Mouse (Mus musculus): ENCODE data around the gene Scimp.

The Scimp gene

DNA sequence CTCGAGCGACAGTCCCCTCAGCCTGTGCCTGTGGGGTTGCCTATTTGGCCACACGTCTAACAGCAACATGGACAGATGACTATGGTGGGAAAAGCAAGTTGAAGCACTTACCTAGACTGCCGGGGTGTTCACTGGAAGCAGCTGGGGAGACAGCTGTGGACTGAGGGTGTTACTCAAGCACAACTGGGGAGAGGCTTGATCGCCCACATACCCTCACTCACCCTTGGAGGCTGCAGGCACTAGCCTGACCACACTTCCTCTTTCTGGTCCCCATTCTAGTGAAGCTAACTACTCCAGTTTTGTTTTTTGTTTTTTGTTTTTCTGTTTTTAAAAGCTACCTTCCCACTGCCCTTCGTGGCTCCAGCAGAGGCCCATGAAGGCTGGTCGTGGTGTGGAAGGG lies at the start of gene Scimp:
Scimp (minus strand) TSS at position 222 of the 400 bp plus-strand sequence.
- in situ Hi-C loops (cut with MboI, MseI) = loop anchor here (5.0 kb wide), 1 partner anchor 35 kb away; no protein-coding TSS in a partner anchor

DNA sequence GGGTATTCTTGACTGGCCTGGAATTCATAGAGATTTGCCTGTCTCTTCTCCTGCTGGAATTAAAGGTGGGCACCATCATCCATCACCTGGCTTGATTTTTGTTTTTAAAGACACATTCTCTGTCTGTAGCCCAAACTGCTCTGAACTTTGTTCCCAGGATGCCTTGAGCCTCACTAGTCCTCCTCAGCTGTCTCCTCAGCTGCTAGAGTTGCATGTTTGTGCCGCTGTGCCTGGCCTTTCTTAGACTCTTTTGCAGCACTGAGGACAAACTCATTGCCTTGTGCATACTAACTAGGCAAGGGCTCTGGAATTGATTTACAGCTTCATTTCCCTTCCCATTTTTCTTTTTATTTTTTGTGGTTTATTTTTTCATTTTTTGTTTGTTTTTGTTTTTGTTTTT lies 48.0 kb upstream of the Scimp start:
- in situ Hi-C loops (cut with MboI, MseI) = no loop called here

DNA sequence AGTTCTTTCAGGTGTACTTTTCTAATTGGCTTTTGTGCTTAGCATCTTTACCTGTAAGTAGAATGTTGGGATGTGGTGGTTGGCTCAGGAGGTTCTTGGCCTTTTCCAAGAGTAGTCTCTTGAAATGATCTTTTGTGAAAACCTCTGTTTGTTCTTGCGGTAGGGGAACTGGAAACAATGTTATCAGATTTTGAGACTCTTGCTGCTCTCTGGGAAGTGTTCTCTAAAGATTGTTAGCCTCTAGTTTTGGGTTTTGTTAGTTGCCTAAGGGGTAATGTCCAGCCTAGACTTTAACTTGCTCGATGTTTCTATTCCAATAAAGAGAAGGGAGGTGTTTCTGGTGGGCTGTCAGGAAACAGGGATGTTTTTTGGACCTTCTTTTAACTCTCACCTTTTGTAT lies 33.6 kb upstream of the Scimp start:
- in situ Hi-C loops (cut with MboI, MseI) = no loop called here

DNA sequence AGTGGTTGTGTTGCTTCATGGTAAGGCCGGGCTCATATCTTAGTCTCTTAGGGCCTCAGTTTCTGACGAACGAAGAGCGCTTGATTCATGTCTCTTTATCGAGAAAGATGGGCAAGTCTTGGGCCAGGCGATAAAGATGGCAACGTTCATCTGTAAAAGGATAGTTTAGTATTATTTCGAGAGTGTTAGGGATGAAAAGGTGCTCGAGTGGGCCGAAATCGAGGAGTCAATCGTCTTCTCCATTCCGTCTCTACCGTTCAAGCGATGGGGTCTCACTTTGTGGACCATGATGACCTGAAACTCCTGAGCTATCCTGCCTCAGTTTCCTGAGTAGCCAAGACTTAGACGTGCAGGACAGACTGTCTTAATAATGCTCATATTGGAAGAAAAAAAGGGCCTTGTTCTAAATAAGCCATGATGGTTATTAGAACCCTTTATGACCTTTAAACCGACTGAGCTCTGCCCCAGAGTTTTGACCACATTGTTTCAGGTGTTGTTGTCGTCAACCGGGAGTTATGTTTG lies 33.1 kb upstream of the Scimp start:
- in situ Hi-C loops (cut with MboI, MseI) = no loop called here

DNA sequence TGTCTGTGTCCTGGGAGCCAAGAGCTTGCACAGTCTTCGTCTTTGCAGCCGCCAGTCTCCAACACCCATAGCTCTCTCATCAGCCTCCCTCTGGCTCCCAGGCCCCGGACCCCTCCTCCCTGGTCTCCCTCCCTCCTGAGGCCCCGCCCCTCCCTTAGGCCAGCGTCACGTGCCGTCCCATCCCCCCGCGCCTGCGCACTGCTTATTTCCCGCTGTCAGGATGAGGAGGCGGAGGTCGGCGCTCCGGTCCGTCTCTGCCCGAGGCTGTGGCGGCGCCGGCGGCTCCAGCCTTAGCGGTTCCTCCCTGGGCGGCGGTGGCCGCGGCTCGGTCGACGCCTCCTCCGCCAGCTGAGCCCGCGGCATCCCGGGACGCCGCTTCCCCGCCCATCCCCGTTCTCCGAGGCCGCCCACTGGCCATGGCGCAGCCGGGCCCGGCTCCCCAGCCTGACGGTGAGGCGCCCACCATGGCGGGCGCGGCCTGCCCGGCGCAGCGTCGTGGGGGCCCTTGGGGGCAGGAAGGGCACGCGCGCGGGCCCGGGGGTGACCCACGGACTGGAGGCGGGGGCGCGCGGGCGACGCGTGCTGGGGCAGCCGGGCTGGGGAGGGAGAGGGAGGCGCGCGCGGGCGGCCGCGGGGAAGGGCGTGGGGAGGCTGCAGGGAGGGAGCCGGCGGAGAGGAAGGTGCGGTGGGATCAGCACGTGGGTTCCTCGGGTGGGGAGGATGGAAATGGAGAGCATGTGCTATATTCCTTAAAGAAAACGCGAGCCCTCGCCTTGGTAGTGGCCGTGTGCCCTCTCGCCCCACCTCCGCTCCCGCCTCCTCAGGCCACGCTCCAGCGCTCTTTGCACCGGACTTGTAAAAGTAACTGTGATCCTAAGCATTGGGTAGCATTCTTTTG lies 32.4 kb upstream of the Scimp start, which contains the start of gene Rabep1:
Rabep1 (plus strand) TSS at position 220 of the 898 bp plus-strand sequence.
- in situ Hi-C loops (cut with MboI, MseI) = no loop called here

DNA sequence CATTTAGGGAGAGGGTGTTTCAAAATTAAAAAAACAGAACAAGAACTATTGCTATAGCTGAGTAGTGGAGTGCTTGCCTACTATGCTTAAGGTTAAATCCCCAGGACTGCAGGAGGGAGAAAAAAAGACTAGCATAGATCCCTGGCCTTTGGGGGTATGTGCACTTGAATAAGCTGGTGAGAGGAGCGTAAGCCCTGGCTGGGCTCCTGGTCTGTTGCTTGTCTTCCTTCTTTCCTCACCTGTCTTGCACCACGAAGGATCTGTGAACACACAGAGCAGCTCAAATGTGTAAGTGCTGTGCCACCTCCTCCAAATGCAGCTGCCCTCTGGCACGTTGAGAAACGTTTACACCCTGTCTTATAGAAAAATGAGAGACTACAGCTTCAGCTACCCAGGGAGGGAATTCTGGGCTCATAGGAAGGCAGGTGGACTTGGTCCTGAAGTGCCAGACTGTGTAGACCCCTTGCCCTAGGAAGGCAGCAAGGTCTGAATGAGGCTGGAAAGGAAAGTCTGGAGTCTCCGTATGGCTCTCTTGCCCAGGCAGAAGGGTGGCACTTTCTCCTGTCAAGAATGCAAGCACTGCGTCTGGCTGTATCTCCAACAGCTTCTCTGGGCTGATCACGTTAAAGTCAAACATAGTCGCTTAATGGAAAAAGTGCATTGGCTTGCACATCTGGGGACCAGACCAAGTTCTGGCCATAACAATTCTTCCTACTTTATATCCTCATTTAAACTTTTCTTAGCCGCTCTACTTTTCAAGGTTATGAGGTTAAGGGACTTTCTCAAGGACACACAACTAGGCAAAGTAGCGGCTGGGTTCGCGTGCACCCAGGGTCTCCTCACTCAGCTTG lies 31.5 kb upstream of the Scimp start:
- in situ Hi-C loops (cut with MboI, MseI) = no loop called here

DNA sequence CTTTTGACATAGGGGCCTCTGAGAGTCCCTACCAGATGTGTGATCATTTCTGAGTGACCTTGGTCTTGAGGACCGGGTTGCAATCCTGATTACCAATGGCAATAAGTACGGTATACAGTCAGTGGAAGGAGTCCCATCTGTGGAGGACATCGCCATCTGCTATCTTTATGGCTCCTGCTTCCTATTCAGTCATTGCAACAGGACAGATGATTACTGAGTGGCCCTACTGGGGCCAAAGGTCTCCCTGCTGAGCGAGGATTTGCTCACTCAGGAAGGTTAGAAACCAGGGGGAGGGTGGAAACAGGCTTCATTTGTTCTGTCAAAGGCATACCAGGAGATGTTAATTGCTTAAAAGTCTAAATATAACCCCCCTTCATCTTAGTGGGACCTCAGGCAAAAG lies 30.6 kb upstream of the Scimp start:
- in situ Hi-C loops (cut with MboI, MseI) = no loop called here

DNA sequence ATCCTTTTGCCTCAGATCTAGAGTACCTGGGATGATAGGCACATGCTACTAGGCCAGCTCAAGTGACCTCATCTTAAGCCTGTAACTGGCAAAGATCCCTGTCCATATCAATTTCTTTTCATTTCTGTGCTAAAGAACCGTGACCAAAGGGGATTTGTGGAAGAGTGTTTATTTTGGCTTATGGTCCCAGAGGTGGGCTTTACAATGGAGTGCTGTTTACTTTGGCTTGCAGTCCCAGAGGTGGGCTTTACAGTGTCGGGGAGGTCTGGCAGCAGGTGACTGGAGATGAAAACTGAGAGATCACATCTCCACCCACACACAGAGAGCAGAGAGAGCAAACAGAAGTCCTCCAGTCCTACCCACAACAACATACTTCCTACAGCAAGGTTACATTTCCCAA lies 26.2 kb upstream of the Scimp start:
- in situ Hi-C loops (cut with MboI, MseI) = no loop called here

DNA sequence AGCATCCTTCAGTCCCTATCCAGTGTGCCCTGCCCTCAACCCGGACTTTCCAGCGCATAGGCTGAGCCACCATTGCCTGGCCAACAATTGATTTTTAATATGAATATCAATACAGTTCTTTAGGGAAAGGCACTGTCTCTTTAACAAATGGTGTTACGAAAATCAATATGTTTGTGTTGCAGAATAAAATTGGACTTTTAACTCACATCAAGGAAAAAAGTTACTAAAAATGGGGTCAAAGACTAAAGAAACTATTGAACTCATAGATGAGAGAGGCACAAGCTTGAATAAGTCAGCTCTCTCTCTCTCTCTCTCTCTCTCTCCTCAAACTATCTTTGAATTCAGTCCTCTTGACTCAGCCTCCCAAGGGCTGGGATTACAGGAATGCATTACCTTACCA lies 24.6 kb upstream of the Scimp start:
- in situ Hi-C loops (cut with MboI, MseI) = no loop called here

DNA sequence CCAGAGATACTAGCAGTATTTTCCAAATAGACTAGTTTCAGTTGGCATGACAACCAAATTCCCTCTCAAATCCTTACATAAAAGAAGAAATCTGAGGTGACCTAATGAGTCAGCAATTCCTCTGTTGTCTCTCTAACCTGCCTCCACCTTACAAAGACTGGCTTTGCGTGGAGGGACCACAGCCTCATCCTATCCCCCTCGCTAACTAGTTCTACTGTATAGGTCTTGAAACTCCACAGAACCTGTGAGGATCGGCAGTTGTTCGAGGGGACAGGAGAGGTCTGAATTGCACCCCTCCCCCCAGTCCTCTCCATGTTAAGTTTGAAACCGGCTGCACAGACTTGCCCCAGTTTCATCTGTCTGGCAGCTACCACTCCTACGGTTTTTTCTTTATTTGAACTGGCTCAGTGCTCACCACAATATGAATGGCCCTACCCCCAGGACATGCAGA lies 23.0 kb upstream of the Scimp start:
- in situ Hi-C loops (cut with MboI, MseI) = no loop called here

DNA sequence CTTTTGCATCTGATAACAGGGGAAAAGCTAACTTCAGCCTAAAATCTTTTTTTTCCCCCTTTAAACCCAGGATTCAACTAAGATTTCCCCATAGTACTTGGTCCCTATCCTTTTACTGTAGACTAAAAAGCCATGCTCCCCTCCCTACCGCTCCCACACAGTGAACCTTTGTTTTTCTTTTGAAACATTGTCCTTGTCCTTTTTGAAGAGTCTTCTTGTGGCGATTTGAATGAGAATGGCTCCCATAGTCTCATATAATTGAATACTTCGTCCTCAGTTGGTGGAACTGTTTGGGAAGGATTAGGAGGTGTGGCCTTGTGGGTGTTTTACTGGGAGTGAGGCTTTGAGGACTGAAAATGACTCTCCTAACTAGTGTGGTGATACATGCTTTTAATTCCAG lies 21.4 kb upstream of the Scimp start:
- in situ Hi-C loops (cut with MboI, MseI) = no loop called here

DNA sequence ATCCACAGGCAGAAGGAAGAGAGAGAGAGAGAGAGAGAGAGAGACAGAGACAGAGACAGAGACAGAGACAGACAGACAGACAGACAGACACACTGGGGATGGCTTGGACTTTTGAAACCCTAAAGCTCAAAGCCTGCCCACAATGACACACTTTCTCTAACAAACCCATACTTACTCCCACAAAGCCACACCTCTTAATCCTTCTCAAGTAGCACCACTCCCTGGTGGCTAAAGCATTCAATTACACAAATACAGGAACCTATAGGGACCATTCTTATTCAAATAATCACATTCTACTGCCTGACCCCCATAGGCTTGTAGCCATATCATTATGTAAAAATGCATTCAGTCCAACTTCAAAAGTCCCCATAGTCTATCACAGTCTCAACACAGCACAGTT lies 21.0 kb upstream of the Scimp start:
- in situ Hi-C loops (cut with MboI, MseI) = no loop called here

DNA sequence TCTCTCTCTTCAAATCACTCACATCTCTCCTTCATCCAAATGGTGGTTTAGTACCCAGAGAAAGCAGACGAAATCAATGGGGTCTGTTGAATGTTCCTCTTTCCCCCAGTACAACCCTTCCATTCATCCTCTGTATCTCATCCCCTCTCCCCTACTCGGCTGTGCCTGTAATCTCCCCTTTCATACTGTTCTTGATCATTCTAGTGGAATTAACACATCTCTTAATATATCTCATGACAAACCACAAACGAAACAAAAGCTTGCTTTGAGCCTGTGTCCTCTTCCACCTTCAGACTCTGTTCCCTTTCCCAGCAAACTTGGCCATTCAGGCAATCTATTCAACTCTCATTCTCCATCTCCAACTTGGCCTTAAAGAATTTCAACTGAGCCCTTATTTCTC lies 18.8 kb upstream of the Scimp start:
- in situ Hi-C loops (cut with MboI, MseI) = no loop called here

DNA sequence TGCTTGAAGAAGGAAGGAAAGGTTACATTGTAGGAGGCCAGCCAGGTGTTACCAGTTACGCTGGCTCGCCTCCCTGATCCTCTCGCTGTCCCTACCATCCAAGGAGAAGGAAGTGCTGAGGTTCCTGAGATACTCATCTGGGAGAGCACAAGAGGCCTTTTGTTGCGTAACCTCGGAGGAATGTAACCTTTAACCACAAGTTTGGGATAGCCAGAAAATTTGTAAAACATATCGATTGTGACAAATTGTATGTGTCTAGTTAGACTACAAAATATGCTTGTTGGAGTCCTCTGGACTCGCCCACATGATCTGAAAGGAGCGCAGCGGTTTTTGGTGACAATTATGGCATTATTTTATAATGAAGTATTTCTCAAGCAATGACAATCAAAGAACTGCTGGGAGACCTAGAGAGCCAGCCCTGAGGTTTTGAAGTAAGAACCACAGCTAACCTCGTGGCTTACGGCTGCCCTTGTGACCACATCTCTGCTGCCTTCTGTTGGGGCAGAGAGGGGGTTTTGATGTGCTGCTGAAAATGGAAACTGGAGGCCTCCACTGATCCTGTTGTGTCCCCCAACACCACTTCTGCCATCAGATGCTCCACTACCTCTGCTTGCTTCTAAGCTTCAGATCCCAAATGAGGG lies 16.7 kb upstream of the Scimp start:
- in situ Hi-C loops (cut with MboI, MseI) = no loop called here

DNA sequence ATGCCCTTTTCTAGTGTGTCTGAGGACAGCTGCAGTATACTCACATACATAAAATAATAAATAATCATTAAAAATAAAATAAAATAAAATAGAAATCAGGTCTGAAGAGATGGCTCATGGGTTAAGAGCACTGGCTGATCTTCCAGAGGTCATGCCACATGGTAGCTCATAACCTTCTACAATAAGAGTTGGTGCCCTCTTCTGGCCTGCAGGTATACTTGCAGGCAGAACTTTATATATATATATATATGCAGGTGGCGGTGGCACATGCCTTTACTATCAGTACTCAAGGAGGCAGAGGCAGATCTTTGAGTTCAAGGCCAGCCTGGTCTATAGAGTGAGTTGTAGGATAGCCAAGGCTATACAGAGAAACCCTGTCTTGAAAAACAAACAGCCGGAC lies 13.8 kb upstream of the Scimp start:
- in situ Hi-C loops (cut with MboI, MseI) = no loop called here

DNA sequence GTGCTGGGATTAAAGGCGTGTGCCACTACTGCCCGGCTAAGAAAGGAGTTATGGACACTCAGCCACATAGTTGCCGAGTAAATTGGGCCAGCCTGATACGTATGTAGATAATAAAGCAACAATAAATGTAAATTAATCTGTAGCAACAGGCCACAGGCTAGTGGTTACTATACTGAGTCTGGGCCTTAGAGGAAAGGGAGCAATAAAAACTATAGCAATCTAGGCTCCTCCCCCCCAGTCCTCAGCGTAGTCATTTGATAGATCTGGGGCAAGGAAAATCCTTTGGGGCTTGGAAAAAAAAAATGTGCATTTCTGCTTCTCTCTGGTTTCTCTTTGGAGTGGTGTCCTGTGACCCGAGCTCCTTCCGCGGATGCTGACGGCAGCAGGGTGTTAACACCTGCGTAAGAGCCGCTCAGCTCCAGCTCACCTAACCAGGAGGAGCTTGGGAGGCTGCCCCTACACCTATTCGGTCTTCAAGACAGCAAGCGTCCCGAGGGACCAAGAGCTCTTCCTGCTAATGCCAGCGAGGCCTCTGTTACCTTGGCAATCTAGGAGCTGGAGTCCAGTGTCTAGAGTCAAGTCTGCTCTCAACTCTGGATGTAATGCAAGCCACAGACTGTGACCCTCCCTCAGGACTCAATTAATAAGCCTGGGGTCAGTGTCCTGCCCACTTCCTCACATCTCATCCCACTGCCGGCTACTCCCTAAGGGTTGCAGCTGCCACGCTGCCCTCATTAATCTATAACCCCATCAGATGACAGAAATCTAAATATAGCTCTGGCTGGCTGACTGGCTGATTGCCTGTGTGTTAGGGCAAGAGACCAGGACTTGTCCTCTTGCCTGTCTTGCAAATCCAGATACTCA lies 9.6 kb upstream of the Scimp start:
- in situ Hi-C loops (cut with MboI, MseI) = no loop called here

DNA sequence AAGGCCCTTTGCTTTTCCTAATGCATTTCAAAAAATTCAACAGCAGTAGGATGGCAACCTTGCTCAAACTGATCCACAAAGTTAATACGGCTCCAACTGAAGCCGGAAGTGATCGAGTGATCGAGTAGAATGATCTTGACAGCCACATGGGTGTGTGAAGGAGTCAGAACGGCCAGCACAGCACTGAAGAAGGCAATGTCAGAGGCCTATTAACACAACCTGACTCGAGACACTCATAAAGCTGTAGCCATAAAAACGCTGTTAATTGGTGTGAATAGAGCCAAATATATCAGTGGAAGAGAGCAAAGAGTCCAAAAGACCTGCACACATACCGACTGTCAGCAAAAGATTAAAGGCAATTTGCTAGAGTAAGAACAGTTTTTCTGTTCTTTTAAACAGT lies 7.7 kb upstream of the Scimp start:
- in situ Hi-C loops (cut with MboI, MseI) = no loop called here

DNA sequence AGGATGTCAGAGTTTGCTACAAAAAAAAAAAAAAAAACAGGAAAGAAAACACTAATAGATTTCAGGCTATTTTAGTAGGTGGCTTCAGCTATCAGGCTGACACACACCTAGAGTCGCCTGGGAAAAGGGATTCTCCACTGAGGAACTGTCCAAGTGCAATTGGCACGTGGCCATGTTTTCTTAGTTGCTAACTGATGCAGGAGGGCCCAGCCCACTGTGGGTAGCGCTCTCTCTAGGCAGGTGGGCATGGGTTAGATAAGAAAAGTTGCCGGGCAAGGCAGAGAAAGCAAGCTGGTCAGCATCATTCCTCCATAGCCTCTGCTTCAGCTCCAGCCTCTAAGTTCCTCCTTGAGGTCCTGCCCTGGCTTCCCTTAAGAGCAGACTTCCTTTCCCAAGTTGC lies 4.4 kb upstream of the Scimp start:
- in situ Hi-C loops (cut with MboI, MseI) = no loop called here

DNA sequence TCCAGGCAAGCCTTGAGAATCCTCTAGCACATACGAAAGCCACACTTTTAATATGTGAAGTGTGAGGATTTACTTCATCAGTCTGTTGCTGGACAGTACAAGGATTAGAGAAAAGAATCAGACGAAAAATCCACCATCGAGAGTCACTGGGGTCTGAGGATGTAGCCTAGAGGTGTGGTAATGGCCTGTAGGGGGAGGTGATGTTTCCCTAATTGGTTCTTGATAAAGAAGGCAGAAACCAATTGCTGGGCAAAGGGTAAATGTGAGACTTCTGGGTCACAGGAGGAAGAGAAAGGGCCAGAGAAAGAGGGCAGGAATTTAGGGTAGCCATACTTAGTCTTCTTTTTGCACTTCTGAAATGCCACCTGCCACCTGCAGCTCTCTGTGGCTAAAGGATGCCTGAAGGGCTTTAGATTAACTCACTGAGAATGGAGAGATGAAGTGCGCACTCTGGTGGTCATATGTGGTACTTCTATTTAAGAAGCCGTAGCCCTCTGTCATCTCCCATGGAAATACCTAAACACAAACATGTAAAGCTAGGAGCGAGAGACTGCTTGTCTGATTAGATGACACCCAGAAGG lies 3.2 kb upstream of the Scimp start:
- in situ Hi-C loops (cut with MboI, MseI) = no loop called here

DNA sequence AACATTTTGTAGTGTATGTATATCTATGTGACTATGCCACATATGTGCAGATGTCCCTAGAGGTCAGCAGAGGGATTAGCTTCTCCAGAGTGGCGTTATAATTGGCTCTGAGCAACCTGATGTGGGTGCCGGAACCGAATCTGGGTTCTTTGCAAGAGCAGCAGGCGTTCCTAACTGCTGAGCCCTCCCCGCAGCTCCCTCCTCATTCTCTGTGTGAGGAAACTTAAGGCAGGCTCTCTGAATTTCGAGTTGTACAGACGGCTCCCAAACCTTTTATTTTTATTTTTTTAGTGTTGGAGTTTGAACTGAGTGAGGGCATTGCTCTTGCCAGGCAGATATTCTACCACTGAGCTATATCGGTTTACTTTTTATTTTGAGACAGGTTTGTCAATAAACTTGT lies 2.7 kb upstream of the Scimp start:
- in situ Hi-C loops (cut with MboI, MseI) = no loop called here

Data from regulatory T cell (primary cell).